Mouse (Mus musculus): Measurements from ENCODE around the gene Mixl1.
A peak's percentile ranks its signal among the peaks of the same experiment; 100 is the strongest.

GRCm38 (mm10) chr1:180725704-180726179 is 28.9 kb upstream of the Mixl1 start, which contains the start of gene Acbd3:
- TF ChIP-seq POLR2A (IDR thresholded peaks at IDR 0.05; ENCODE audit: control insufficient read depth, extremely low read depth, insufficient read depth, low read length, poor library complexity): peak; percentile 92
- 0 out of 2 replicates have a peak, but pooled peaks have one; percentile 66 for TF ChIP-seq CTCF (IDR thresholded peaks at IDR 0.05; ENCODE audit: borderline replicate concordance, control insufficient read depth, extremely low read depth, insufficient read depth, low read length, poor library complexity)
